Mouse (Mus musculus) embryonic facial prominence, embryonic 15.5 days (tissue): ENCODE results near the gene Slc4a2. TPM values are rescaled to one million over a fixed set of nuclear protein-coding genes. Genes with fewer than 3 reads are reported as not detected.

Source experiments
- ATAC-seq: fragments of 200-750 bp; cut with Nextera tagmentation; 2 replicates; pipeline ENCODE4 v1.8.0; 2017; ENCODE audit warnings: low read depth, moderate TSS enrichment; ENCODE audit not compliant: insufficient number of reproducible peaks, low FRiP score, low TSS enrichment
- H3K27ac ChIP-seq: fragments of 300-500 bp; sonication (generic); replicated peaks from 2 replicates; pipeline ENCODE4 v1.5.1; 2015; ENCODE audit warnings: mild to moderate bottlenecking, inconsistent platforms
- H3K27me3 ChIP-seq: fragments of 300-500 bp; sonication (generic); 2 replicates; pipeline ENCODE4 v1.6.1; 2015; ENCODE audit warnings: inconsistent platforms
- H3K36me3 ChIP-seq: fragments of 300-500 bp; sonication (generic); 2 replicates; pipeline ENCODE4 v1.6.1; 2015; ENCODE audit warnings: mild to moderate bottlenecking, inconsistent platforms
- H3K4me1 ChIP-seq: fragments of 300-500 bp; sonication (generic); 2 replicates; pipeline ENCODE4 v1.6.1; 2015; ENCODE audit warnings: inconsistent platforms
- H3K4me2 ChIP-seq: fragments of 300-500 bp; sonication (generic); replicated peaks from 2 replicates; pipeline ENCODE4 v1.6.1; 2015; ENCODE audit warnings: mild to moderate bottlenecking, inconsistent platforms
- H3K4me3 ChIP-seq: fragments of 300-500 bp; sonication (generic); replicated peaks from 2 replicates; pipeline ENCODE4 v1.5.1; 2015; ENCODE audit warnings: mild to moderate bottlenecking, inconsistent platforms
- H3K9ac ChIP-seq: fragments of 300-500 bp; sonication (generic); 2 replicates; pipeline ENCODE4 v1.6.1; 2015; ENCODE audit warnings: inconsistent platforms
- H3K9me3 ChIP-seq: fragments of 300-500 bp; sonication (generic); replicated peaks from 2 replicates; pipeline ENCODE4 v1.6.1; 2016; ENCODE audit warnings: inconsistent platforms
- WGBS: fragments of 180-500 bp; shearing (Covaris S2); methylation state at CpG from one replicate; pipeline ENCODE4 v1.1.7; 2015; 5-methylcytosine and 5-hydroxymethylcytosine counted together
- polyA plus RNA-seq: library from polyadenylated mRNA; unstranded; fragments of >200 nt; fragmentation: Nextera tagmentation; extraction: Ambion mirVana; gene quantifications from 2 replicates; pipeline ENCODE4 v1.2.1, GENCODE M21; 2015

Gene Slc4a2
- polyA plus RNA-seq, 1 experiment from 2014 or later: 38.9 TPM

DNA sequence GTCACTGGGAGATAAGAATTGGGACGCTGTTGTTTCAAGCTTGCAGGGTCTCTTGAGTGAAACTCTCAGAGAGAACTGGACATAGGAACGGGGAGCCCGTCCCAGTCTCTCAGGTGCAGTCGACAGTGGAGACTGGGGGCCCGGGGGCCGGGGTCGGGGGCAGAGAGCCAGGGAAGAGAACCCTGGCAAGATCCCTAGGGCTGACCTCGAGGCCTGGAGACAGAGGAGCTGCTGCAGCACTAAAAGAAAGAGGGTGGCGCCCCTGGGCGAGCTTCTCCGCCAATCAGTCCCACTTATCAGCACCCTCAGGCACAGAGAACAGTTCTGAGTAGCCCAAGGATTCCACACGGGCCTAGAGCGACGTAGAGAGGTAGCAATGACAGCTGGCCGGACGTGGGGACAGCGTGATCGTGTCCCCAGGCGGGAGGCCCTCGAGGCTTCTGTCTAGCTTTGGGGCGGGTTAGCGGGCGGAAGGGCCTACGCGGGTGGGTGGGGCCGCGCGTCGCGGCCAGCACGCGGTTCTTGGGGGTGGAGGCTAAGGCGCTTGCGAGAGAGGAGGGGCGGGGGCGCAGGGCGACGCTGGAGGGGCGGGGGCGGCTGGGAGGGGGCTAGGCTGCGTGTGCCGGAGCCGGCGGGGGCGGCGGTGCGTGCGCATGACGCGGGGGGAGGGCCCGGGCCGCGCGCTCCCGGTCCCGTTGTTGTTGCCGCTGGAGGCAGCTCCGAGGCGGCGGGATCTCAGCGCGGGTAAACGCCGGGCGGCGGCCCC lies 27.8 kb downstream of the Slc4a2 start:
- peak; percentile 87 for ATAC-seq
- Histone ChIP-seq H3K4me1 (peaks cover 64% of the 10 kb centered on the region), H3K9ac (peak overlapping the region; percentile 95), H3K36me3 (no peaks in the 10 kb centered on the region), H3K27me3 (no peaks in the 10 kb centered on the region), H3K27ac (peak overlapping the region; percentile 88), H3K4me2 (peak overlapping the region; percentile 90), H3K4me3 (peak overlapping the region; percentile 84), H3K9me3 (no peaks in the 10 kb centered on the region)
- WGBS: 4% methylated on average over 34 of the region's 66 CpGs

GRCm38 (mm10) chr5:24452030-24452690 lies 28.5 kb downstream of the Slc4a2 start, which contains the start of gene Agap3:
Gene Agap3 (plus strand): TSS chr5:24452177.
- no peaks in the 10 kb centered on the region for H3K9me3 ChIP-seq
- H3K4me1 ChIP-seq: peaks cover 57% of the 10 kb centered on the region
- peak within 1 kb of the TSS; percentile 90 for H3K4me2 ChIP-seq
- no peaks in the 10 kb centered on the region for H3K36me3 ChIP-seq
- H3K27me3 ChIP-seq: no peaks in the 10 kb centered on the region
- WGBS: under 1% methylated on average over 57 of the region's 85 CpGs
- peak within 1 kb of the TSS; percentile 84 for H3K4me3 ChIP-seq
- H3K27ac ChIP-seq: peak within 1 kb of the TSS; percentile 88
- peak; percentile 6 for ATAC-seq
- peak within 1 kb of the TSS; percentile 95 for H3K9ac ChIP-seq

GRCm38 (mm10) chr5:24452691-24453233 lies 29.1 kb downstream of the Slc4a2 start:
- Histone ChIP-seq H3K4me2 (peak overlapping the region; percentile 90), H3K4me1 (peaks cover 51% of the 10 kb centered on the region), H3K9ac (peak overlapping the region; percentile 95), H3K36me3 (no peaks in the 10 kb centered on the region), H3K27me3 (no peaks in the 10 kb centered on the region), H3K4me3 (peak overlapping the region; percentile 84), H3K27ac (peak overlapping the region; percentile 88), H3K9me3 (no peaks in the 10 kb centered on the region)
- under 1% methylated on average over 29 of the region's 29 CpGs for WGBS
- no peak for ATAC-seq

- Histone ChIP-seq H3K36me3 (0 out of 2 replicates have a peak, but pooled peaks cover 1% of the 10 kb centered on the region), H3K4me2 (peak overlapping the region; percentile 90), H3K4me1 (peaks cover 45% of the 10 kb centered on the region), H3K27me3 (no peaks in the 10 kb centered on the region), H3K27ac (peak overlapping the region; percentile 88), H3K9me3 (no peaks in the 10 kb centered on the region), H3K4me3 (peak overlapping the region; percentile 84), H3K9ac (peak overlapping the region; percentile 95)
- no peak for ATAC-seq
- WGBS: 15% methylated on average over 5 of the region's 5 CpGs
Observed at GRCm38 (mm10) chr5:24453283-24453984, 29.8 kb downstream of the Slc4a2 start.

GRCm38 (mm10) chr5:24453985-24454303 lies 30.3 kb downstream of the Slc4a2 start:
- 17% methylated on average over 2 of the region's 2 CpGs for WGBS
- Histone ChIP-seq H3K9ac (no peak overlapping the region), H3K27ac (peak overlapping the region; percentile 88)

DNA sequence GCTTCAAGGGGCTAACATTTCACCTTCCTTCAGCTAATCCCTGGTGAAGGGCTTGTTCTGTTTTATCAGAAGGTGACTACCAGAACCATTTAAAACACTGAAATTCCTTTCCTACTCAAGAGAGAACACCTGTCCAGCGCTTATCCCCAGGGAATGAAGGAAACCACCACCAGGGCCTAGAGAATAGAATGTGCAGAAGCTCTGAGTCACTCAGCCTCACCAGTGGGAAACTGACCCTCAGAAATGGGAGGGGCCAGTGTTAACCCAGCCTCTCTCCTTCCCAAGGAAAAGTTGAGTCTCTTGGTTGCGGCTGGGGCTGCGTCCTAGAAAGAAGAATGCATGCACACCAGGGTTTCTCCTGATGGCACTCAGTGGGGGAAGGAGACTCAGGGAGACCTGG lies 31.4 kb downstream of the Slc4a2 start:
- 68% methylated on average over 3 of the region's 3 CpGs for WGBS
- Histone ChIP-seq H3K27ac (peak overlapping the region; percentile 58; the same call in 1 of the 2 replicates), H3K36me3 (0 out of 2 replicates have a peak, but pooled peaks cover 8% of the 10 kb centered on the region), H3K4me1 (peaks cover 50% of the 10 kb centered on the region), H3K4me2 (peak overlapping the region; percentile 1; the same call in 1 of the 2 replicates), H3K9me3 (no peaks in the 10 kb centered on the region), H3K27me3 (no peaks in the 10 kb centered on the region), H3K4me3 (no peak overlapping the region), H3K9ac (no peak overlapping the region)
- ATAC-seq: no peak

More at GRCm38 (mm10) chr5:24453985-24454303, 30.3 kb downstream of the Slc4a2 start:
- Histone ChIP-seq H3K27me3 (no peaks in the 10 kb centered on the region), H3K9me3 (no peaks in the 10 kb centered on the region), H3K36me3 (0 out of 2 replicates have a peak, but pooled peaks cover 6% of the 10 kb centered on the region), H3K4me1 (peaks cover 45% of the 10 kb centered on the region), H3K4me3 (peak overlapping the region; percentile 84), H3K4me2 (peak overlapping the region; percentile 90)
- no peak for ATAC-seq

GRCm38 (mm10) chr5:24455613-24456012 lies 32.0 kb downstream of the Slc4a2 start:
- no peak overlapping the region for H3K4me3 ChIP-seq
- WGBS: 49% methylated on average over 7 of the region's 7 CpGs
- peak overlapping the region; percentile 58; the same call in 1 of the 2 replicates for H3K27ac ChIP-seq
- no peak overlapping the region for H3K4me2 ChIP-seq
- H3K4me1 ChIP-seq: peaks cover 52% of the 10 kb centered on the region
- 0 out of 2 replicates have a peak, but pooled peaks cover 14% of the 10 kb centered on the region for H3K36me3 ChIP-seq
- H3K9me3 ChIP-seq: no peaks in the 10 kb centered on the region
- H3K9ac ChIP-seq: no peak overlapping the region
- no peaks in the 10 kb centered on the region for H3K27me3 ChIP-seq
- no peak for ATAC-seq

GRCm38 (mm10) chr5:24466762-24467161 lies 43.1 kb downstream of the Slc4a2 start:
- no peak overlapping the region for H3K4me2 ChIP-seq
- 0 out of 2 replicates have a peak, but pooled peaks cover under 1% of the 10 kb centered on the region for H3K36me3 ChIP-seq
- no peak overlapping the region for H3K4me3 ChIP-seq
- peaks cover 21% of the 10 kb centered on the region; the same call in 1 of the 2 replicates for H3K4me1 ChIP-seq
- H3K9me3 ChIP-seq: no peaks in the 10 kb centered on the region
- H3K27me3 ChIP-seq: no peaks in the 10 kb centered on the region
- ATAC-seq: no peak
- H3K9ac ChIP-seq: no peak overlapping the region
- 59% methylated on average over 12 of the region's 12 CpGs for WGBS
- no peak overlapping the region for H3K27ac ChIP-seq

DNA sequence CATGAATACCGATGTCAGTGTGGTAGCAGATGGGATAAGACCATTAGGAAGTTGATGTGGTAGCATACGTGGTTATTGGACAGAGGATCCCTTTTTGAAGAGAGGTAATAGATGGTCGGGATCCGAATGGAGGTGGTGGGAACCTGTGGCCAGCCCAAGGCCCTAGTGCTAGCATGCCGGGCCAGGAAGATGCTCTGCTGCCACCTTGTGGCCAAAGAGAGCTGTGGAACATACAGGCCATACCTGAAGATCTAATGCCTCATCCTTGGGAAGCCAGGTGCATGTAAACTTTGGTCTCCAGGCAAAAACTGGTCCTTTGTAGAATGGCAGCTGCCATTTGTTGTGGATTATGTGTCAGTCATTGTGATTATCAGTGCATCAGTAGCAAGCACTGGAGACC lies 47.0 kb downstream of the Slc4a2 start:
- no peak overlapping the region for H3K9ac ChIP-seq
- WGBS: 10% methylated on average over 5 of the region's 5 CpGs
- no peak overlapping the region for H3K4me3 ChIP-seq
- H3K27ac ChIP-seq: no peak overlapping the region
- H3K36me3 ChIP-seq: no peaks in the 10 kb centered on the region
- no peak overlapping the region for H3K4me2 ChIP-seq
- peaks cover 13% of the 10 kb centered on the region for H3K27me3 ChIP-seq
- peaks cover 53% of the 10 kb centered on the region for H3K4me1 ChIP-seq
- H3K9me3 ChIP-seq: no peaks in the 10 kb centered on the region
- peak; percentile 61; the same call in 1 of the 2 replicates for ATAC-seq

- Histone ChIP-seq H3K27me3 (peaks cover 13% of the 10 kb centered on the region), H3K9ac (no peak overlapping the region), H3K4me2 (peak overlapping the region; percentile 71), H3K4me3 (no peak overlapping the region), H3K4me1 (peaks cover 67% of the 10 kb centered on the region), H3K27ac (peak overlapping the region; percentile 85), H3K36me3 (peaks cover 17% of the 10 kb centered on the region), H3K9me3 (no peaks in the 10 kb centered on the region)
- 34% methylated on average over 7 of the region's 7 CpGs for WGBS
- ATAC-seq: no peak
Observed at GRCm38 (mm10) chr5:24472884-24473619, 49.4 kb downstream of the Slc4a2 start.
